Mouse (Mus musculus): ENCODE measurements at regions not wholly inside any gene's neighbourhood (a gene's known extent, or its start where the extent isn't known, plus 50 kb on each side); places are given as distances from the start of the nearest gene placed in this dataset.
A peak's percentile ranks its signal among the peaks of the same experiment; 100 is the strongest.

- DNase-seq (ENCODE audit: low spot score in 2 of 2): peak in 1 of 2 experiments; percentile 2
Observed at GRCm38 (mm10) chrX:111052943-111053342, 57.3 kb upstream of the Cylc1 start.
